Mouse (Mus musculus): ENCODE data around the gene Hrnr. TPM values are rescaled to one million over a fixed set of nuclear protein-coding genes. Genes with fewer than 3 reads are reported as not detected.

Gene Hrnr
- not detected in 2 replicates for polyA plus RNA-seq (2014; fragmentation: Nextera tagmentation; extraction: Ambion mirVana)

GRCm38 (mm10) chr3:93319449-93319848 lies at the start of gene Hrnr:
Hrnr (plus strand) TSS chr3:93319749.
- Histone ChIP-seq H3K4me2 (ENCODE audit: low read depth) (no peak within 1 kb of the TSS), H3K4me1 (ENCODE audit: control insufficient read depth, insufficient read depth, low read length) (no peaks in the 10 kb centered on the region), H3K4me3 (ENCODE audit: low read depth, low read length) (no peak within 1 kb of the TSS), H3K27ac (ENCODE audit: low read depth, low read length) (no peak within 1 kb of the TSS), H3K9me3 (ENCODE audit: control insufficient read depth, low read length) (no peaks in the 10 kb centered on the region), H3K36me3 (ENCODE audit: control insufficient read depth, insufficient read depth, low read length) (no peaks in the 10 kb centered on the region), H3K9ac (ENCODE audit: low read length) (no peak within 1 kb of the TSS), H3K27me3 (ENCODE audit: control insufficient read depth, insufficient read depth, low read length) (no peaks in the 10 kb centered on the region)
- no peak for ATAC-seq (ENCODE audit: insufficient read depth, low FRiP score, low TSS enrichment)
- no peak for DNase-seq (ENCODE audit: low spot score)
- WGBS, result 80% methylated on average over 2 of the region's 2 CpGs

GRCm38 (mm10) chr3:93273223-93273622 lies 46.3 kb upstream of the Hrnr start, which contains the start of gene Flg:
Flg (plus strand) TSS chr3:93273523.
- Histone ChIP-seq H3K4me1 (ENCODE audit: control insufficient read depth, insufficient read depth, low read length) (no peaks in the 10 kb centered on the region), H3K9ac (ENCODE audit: low read length) (no peak within 1 kb of the TSS), H3K36me3 (ENCODE audit: control insufficient read depth, insufficient read depth, low read length) (no peaks in the 10 kb centered on the region), H3K4me2 (ENCODE audit: low read depth) (no peak within 1 kb of the TSS), H3K4me3 (ENCODE audit: low read depth, low read length) (no peak within 1 kb of the TSS), H3K27ac (ENCODE audit: low read depth, low read length) (no peak within 1 kb of the TSS), H3K27me3 (ENCODE audit: control insufficient read depth, insufficient read depth, low read length) (no peaks in the 10 kb centered on the region), H3K9me3 (ENCODE audit: control insufficient read depth, low read length) (no peaks in the 10 kb centered on the region)
- ATAC-seq (ENCODE audit: insufficient read depth, low FRiP score, low TSS enrichment) (no peak), DNase-seq (ENCODE audit: low spot score) (no peak)
- whole genome bisulfite sequencing, result 91% methylated on average over 2 of the region's 2 CpGs

- Histone ChIP-seq H3K4me1 (ENCODE audit: control insufficient read depth, insufficient read depth, low read length) (no peaks in the 10 kb centered on the region), H3K36me3 (ENCODE audit: control insufficient read depth, insufficient read depth, low read length) (no peaks in the 10 kb centered on the region), H3K9ac (ENCODE audit: low read length) (no peak overlapping the region), H3K27ac (ENCODE audit: low read depth, low read length) (no peak overlapping the region), H3K27me3 (ENCODE audit: control insufficient read depth, insufficient read depth, low read length) (no peaks in the 10 kb centered on the region), H3K4me3 (ENCODE audit: low read depth, low read length) (no peak overlapping the region), H3K4me2 (ENCODE audit: low read depth) (no peak overlapping the region), H3K9me3 (ENCODE audit: control insufficient read depth, low read length) (no peaks in the 10 kb centered on the region)
- ATAC-seq (ENCODE audit: insufficient read depth, low FRiP score, low TSS enrichment) (no peak), DNase-seq (ENCODE audit: low spot score) (no peak)
- 78% methylated on average over 2 of the region's 2 CpGs for WGBS
These were observed 22.0 kb upstream of the Hrnr start for GRCm38 (mm10) chr3:93297542-93297941.

GRCm38 (mm10) chr3:93299832-93300231 lies 19.7 kb upstream of the Hrnr start:
- Histone ChIP-seq H3K36me3 (ENCODE audit: control insufficient read depth, insufficient read depth, low read length) (no peaks in the 10 kb centered on the region), H3K4me1 (ENCODE audit: control insufficient read depth, insufficient read depth, low read length) (no peaks in the 10 kb centered on the region), H3K4me3 (ENCODE audit: low read depth, low read length) (no peak overlapping the region), H3K4me2 (ENCODE audit: low read depth) (no peak overlapping the region), H3K9me3 (ENCODE audit: control insufficient read depth, low read length) (no peaks in the 10 kb centered on the region), H3K9ac (ENCODE audit: low read length) (no peak overlapping the region), H3K27ac (ENCODE audit: low read depth, low read length) (no peak overlapping the region), H3K27me3 (ENCODE audit: control insufficient read depth, insufficient read depth, low read length) (no peaks in the 10 kb centered on the region)
- DNase-seq (ENCODE audit: low spot score), result no peak
- ATAC-seq (ENCODE audit: insufficient read depth, low FRiP score, low TSS enrichment), result no peak
- WGBS, result 91% methylated on average over 6 of the region's 6 CpGs

GRCm38 (mm10) chr3:93301896-93302295 lies 17.7 kb upstream of the Hrnr start:
- WGBS, result 83% methylated on average over 3 of the region's 3 CpGs
- Histone ChIP-seq H3K4me1 (ENCODE audit: control insufficient read depth, insufficient read depth, low read length) (no peaks in the 10 kb centered on the region), H3K27ac (ENCODE audit: low read depth, low read length) (no peak overlapping the region), H3K9me3 (ENCODE audit: control insufficient read depth, low read length) (no peaks in the 10 kb centered on the region), H3K4me2 (ENCODE audit: low read depth) (no peak overlapping the region), H3K9ac (ENCODE audit: low read length) (no peak overlapping the region), H3K27me3 (ENCODE audit: control insufficient read depth, insufficient read depth, low read length) (no peaks in the 10 kb centered on the region), H3K4me3 (ENCODE audit: low read depth, low read length) (no peak overlapping the region), H3K36me3 (ENCODE audit: control insufficient read depth, insufficient read depth, low read length) (no peaks in the 10 kb centered on the region)
- DNase-seq (ENCODE audit: low spot score) (no peak), ATAC-seq (ENCODE audit: insufficient read depth, low FRiP score, low TSS enrichment) (no peak)

- WGBS, result 80% methylated on average over 2 of the region's 2 CpGs
- no peak overlapping the region for H3K4me2 ChIP-seq (ENCODE audit: low read depth)
- no peaks in the 10 kb centered on the region for H3K27me3 ChIP-seq (ENCODE audit: control insufficient read depth, insufficient read depth, low read length)
- no peaks in the 10 kb centered on the region for H3K9me3 ChIP-seq (ENCODE audit: control insufficient read depth, low read length)
- H3K36me3 ChIP-seq (ENCODE audit: control insufficient read depth, insufficient read depth, low read length), result no peaks in the 10 kb centered on the region
- no peak overlapping the region for H3K9ac ChIP-seq (ENCODE audit: low read length)
- no peak overlapping the region for H3K4me3 ChIP-seq (ENCODE audit: low read depth, low read length)
- ATAC-seq (ENCODE audit: insufficient read depth, low FRiP score, low TSS enrichment) (no peak), DNase-seq (ENCODE audit: low spot score) (no peak)
- H3K27ac ChIP-seq (ENCODE audit: low read depth, low read length), result no peak overlapping the region
- no peaks in the 10 kb centered on the region for H3K4me1 ChIP-seq (ENCODE audit: control insufficient read depth, insufficient read depth, low read length)
These were observed 13.4 kb upstream of the Hrnr start for GRCm38 (mm10) chr3:93306142-93306541.

- no peak for ATAC-seq (ENCODE audit: insufficient read depth, low FRiP score, low TSS enrichment)
- H3K9me3 ChIP-seq (ENCODE audit: control insufficient read depth, low read length), result no peaks in the 10 kb centered on the region
- H3K4me1 ChIP-seq (ENCODE audit: control insufficient read depth, insufficient read depth, low read length), result no peaks in the 10 kb centered on the region
- no peak overlapping the region for H3K4me3 ChIP-seq (ENCODE audit: low read depth, low read length)
- no peaks in the 10 kb centered on the region for H3K27me3 ChIP-seq (ENCODE audit: control insufficient read depth, insufficient read depth, low read length)
- H3K36me3 ChIP-seq (ENCODE audit: control insufficient read depth, insufficient read depth, low read length), result no peaks in the 10 kb centered on the region
- no peak overlapping the region for H3K9ac ChIP-seq (ENCODE audit: low read length)
- no peak overlapping the region for H3K4me2 ChIP-seq (ENCODE audit: low read depth)
- no peak overlapping the region for H3K27ac ChIP-seq (ENCODE audit: low read depth, low read length)
- 76% methylated on average over 3 of the region's 3 CpGs for WGBS
- DNase-seq (ENCODE audit: low spot score), result no peak
These were observed 8.2 kb upstream of the Hrnr start for GRCm38 (mm10) chr3:93311371-93311770.

GRCm38 (mm10) chr3:93314388-93314787 lies 5.2 kb upstream of the Hrnr start:
- no peaks in the 10 kb centered on the region for H3K4me1 ChIP-seq (ENCODE audit: control insufficient read depth, insufficient read depth, low read length)
- H3K9me3 ChIP-seq (ENCODE audit: control insufficient read depth, low read length), result no peaks in the 10 kb centered on the region
- no peak overlapping the region for H3K4me3 ChIP-seq (ENCODE audit: low read depth, low read length)
- H3K9ac ChIP-seq (ENCODE audit: low read length), result no peak overlapping the region
- ATAC-seq (ENCODE audit: insufficient read depth, low FRiP score, low TSS enrichment) (no peak), DNase-seq (ENCODE audit: low spot score) (no peak)
- H3K4me2 ChIP-seq (ENCODE audit: low read depth), result no peak overlapping the region
- 90% methylated on average over 1 of the region's 1 CpGs for WGBS
- no peaks in the 10 kb centered on the region for H3K36me3 ChIP-seq (ENCODE audit: control insufficient read depth, insufficient read depth, low read length)
- H3K27me3 ChIP-seq (ENCODE audit: control insufficient read depth, insufficient read depth, low read length), result no peaks in the 10 kb centered on the region
- no peak overlapping the region for H3K27ac ChIP-seq (ENCODE audit: low read depth, low read length)

GRCm38 (mm10) chr3:93337749-93338148 lies 18.2 kb downstream of the Hrnr start:
- H3K4me3 ChIP-seq (ENCODE audit: low read depth, low read length), result no peak overlapping the region

More at GRCm38 (mm10) chr3:93337749-93338148, 18.2 kb downstream of the Hrnr start:
- DNase-seq (ENCODE audit: low spot score), result no peak
- Histone ChIP-seq H3K4me1 (ENCODE audit: control insufficient read depth, insufficient read depth, low read length) (no peaks in the 10 kb centered on the region), H3K27ac (ENCODE audit: low read depth, low read length) (no peak overlapping the region), H3K9me3 (ENCODE audit: control insufficient read depth, low read length) (no peaks in the 10 kb centered on the region), H3K36me3 (ENCODE audit: control insufficient read depth, insufficient read depth, low read length) (no peaks in the 10 kb centered on the region), H3K9ac (ENCODE audit: low read length) (no peak overlapping the region), H3K4me2 (ENCODE audit: low read depth) (no peak overlapping the region), H3K27me3 (ENCODE audit: control insufficient read depth, insufficient read depth, low read length) (no peaks in the 10 kb centered on the region)
- ATAC-seq (ENCODE audit: insufficient read depth, low FRiP score, low TSS enrichment), result no peak

Measured in neural tube, embryonic 11.5 days (tissue).